Mouse (Mus musculus): ENCODE data around the gene Calhm2.

- TF ChIP-seq CTCF (IDR thresholded peaks at IDR 0.05; ENCODE audit: insufficient read depth, low read depth, low read length) (no peak), POLR2A (IDR thresholded peaks at IDR 0.05; ENCODE audit: insufficient read depth, low read depth, low read length) (no peak)
Observed at GRCm38 (mm10) chr19:47166758-47167157, 28.7 kb upstream of the Calhm2 start.
